Mouse (Mus musculus) ovary, adult 2 months (tissue): ENCODE measurements around the gene Rab14. TPM values are rescaled to one million over a fixed set of nuclear protein-coding genes. Genes with fewer than 3 reads are reported as not detected.

Experiments
- polyA plus RNA-seq: library from polyadenylated mRNA; depleted of rRNA; stranded (reverse); fragments of >200 nt; gene quantifications from 2 replicates; pipeline ENCODE4 v1.2.3, GENCODE M21; 2012; rRNA removed

Gene Rab14
- 63.4 and 1,111 TPM in 2 replicates for polyA plus RNA-seq

GRCm38 (mm10) chr2:35200898-35201668 lies at the start of gene Rab14:
Gene Rab14 (minus strand): TSS chr2:35201120.

Other genes starting within 250 kb of the Rab14 start
- gene Traf1, start 239.3 kb downstream of the Rab14 start, polyA plus RNA-seq = 8.2 and 8.7 TPM in 2 replicates
- gene Hc, start 139.7 kb downstream of the Rab14 start, polyA plus RNA-seq = 0.40 and 0.50 TPM in 2 replicates
- 0.21 TPM in 1 of 2 replicates, not detected in the other for gene AI182371, start 99.6 kb downstream of the Rab14 start, polyA plus RNA-seq
- gene Cntrl, start 91.6 kb downstream of the Rab14 start, polyA plus RNA-seq = 7.5 and 9.7 TPM in 2 replicates
- 1,150 and 1,246 TPM in 2 replicates for gene Gsn, start 55.3 kb upstream of the Rab14 start, polyA plus RNA-seq
- 21.5 and 31.0 TPM in 2 replicates for gene Stom, start 135.9 kb upstream of the Rab14 start, polyA plus RNA-seq
- gene 4930568D16Rik, start 166.6 kb upstream of the Rab14 start, polyA plus RNA-seq = not detected in 2 replicates
- gene 4930402F06Rik, start 196.1 kb upstream of the Rab14 start, polyA plus RNA-seq = not detected in 2 replicates